Mouse (Mus musculus) adrenal gland, postnatal 25 days (tissue): ENCODE data around the gene 2010111I01Rik. TPM values are rescaled to one million over a fixed set of nuclear protein-coding genes. Genes with fewer than 3 reads are reported as not detected.
"Not testable (repeated sequence)": the region's sequence is repeated elsewhere in the genome, so short reads cannot be mapped to it uniquely, and the experiment has no call there.

Experiments used
- DNase-seq: peaks from one replicate; pipeline ENCODE4 v3.0.0; 2021; ENCODE audit warnings: mixed read lengths
- total RNA-seq: library from RNA; stranded (reverse); gene quantifications from 2 replicates; pipeline ENCODE4 v1.2.3, GENCODE M21; 2021

The 2010111I01Rik gene
- total RNA-seq, 1 experiment from 2014 or later: 153 TPM

DNA sequence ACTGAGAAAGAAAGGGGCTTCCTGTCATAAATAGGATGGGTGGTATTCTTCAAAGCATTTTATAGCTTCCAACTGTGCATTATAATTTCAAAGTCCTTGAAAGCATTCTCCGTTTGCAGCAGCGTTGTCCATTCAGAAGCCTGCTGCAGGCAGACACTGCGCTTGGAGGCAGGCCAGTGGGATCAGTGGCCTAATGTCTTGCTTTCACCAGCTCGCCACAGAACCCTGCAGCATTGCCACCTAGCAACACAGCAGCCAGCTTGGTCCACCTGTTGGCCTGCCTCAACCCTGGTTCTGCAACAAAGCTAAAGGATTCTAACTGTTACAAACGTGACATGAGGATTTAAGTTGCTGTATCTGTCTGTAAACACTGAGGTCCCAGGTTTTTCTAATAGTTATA is 325.0 kb downstream of the 2010111I01Rik start:
- peak; percentile 48 for DNase-seq

GRCm38 (mm10) chr13:63290126-63290525 is 325.4 kb downstream of the 2010111I01Rik start:
- DNase-seq: no peak

- no peak for DNase-seq
Measured at GRCm38 (mm10) chr13:63291016-63291415, 326.3 kb downstream of the 2010111I01Rik start.

GRCm38 (mm10) chr13:63293647-63294046 is 329.0 kb downstream of the 2010111I01Rik start:
- no peak for DNase-seq

- DNase-seq: peak; percentile 50
Measured at GRCm38 (mm10) chr13:63294359-63295193, 329.9 kb downstream of the 2010111I01Rik start.

DNA sequence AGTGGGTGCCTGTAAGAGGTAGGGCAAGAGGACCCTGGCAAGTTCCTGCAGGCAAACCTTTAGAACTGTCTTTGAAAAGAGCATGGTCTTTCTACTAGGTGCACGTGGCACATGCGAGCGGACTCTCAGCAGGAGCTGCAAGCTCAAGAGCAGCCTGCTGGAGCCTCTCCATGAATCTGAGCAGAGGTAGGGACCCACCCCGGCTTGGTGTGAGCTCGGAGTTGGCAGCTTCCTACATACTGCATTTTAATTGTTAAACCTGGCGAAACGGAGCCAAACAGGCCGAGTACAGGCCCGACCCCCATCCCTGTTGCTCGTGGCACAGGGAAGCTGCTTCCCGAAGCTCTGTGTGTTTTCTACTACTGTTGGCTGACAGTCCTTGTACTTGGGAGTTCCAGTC is 331.6 kb downstream of the 2010111I01Rik start:
- DNase-seq: no peak

DNA sequence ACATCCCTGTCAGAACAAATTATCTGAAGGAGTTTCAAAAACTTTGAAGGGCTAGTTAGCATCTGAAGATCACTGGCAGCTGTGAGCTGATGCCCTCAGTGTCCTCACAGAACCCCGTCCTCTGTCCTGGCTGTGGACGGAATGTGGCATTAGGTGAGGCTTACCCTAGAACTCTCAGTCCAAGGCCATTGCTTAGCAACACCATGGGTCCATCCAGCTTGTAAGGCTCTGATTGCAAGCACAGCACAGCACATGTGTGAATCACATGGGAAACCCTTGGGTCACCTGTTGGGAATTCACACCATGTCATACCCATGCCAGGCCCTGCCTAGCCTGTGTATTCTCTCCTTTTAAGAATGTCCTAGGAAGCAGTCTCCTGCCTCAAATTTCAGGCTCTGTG is 332.3 kb downstream of the 2010111I01Rik start:
- DNase-seq: no peak

DNA sequence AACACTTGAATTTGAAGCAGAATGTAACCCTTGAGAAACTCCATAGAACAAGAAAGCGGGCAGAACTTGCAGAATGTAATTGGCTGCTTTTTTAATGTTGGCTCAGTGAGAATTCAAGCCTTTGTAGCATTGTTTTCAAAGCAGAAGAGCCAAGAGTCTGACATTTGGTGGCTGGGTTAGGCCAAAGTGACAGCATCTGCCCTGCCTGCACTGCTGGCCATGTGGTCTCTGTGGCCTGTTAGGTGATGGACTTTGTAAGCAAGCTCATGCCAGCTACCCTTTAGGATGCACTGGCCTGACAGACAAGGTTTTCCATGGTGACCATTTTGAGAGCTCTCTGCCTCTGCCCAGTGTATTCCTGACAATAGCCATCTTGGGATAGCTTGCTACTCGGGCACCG is 333.2 kb downstream of the 2010111I01Rik start:
- DNase-seq: no peak

GRCm38 (mm10) chr13:63298931-63299330 is 334.2 kb downstream of the 2010111I01Rik start:
- no peak for DNase-seq

DNA sequence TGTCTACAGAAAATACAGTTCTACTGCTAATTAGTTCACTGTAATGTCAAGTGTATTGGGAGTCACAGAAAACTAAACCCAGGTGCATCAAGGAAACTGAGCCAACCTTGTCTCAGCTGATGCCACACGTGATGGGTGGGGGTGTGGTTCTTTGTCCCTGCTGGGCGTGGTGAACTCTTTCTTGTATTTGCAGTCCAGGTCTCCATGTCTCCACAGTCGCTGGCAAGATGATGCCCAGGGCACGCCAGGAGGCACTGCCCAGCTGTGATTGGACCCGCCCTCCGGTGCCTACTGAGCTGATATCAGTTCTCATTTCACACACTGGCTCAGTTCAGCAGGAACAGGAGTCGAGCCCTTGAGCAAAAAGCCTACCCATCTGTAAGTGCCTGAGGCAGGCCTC is 336.2 kb downstream of the 2010111I01Rik start:
- no peak for DNase-seq

GRCm38 (mm10) chr13:63301764-63302209 is 337.1 kb downstream of the 2010111I01Rik start:
- no peak for DNase-seq

DNA sequence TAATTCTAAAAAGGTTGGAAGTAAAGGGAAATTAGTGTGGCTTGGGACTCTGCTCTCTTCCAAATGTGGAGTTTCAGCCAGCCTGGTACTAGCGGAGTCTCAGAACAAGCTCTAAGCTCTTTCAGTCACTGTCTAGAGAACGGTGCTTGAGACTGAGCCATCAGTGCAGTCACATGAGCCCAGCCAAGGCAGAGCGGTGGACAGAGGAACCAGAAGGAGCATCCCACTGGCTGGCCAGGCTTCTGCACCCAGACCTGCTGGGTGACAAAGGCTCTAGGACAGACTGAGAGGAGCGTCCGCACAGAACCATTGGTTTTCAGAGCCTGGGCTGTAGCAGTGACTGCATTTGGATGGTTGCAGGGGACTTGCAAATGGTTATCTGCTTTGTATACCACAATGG is 337.7 kb downstream of the 2010111I01Rik start:
- no peak for DNase-seq

- DNase-seq: no peak
Measured at GRCm38 (mm10) chr13:63304124-63304792, 339.6 kb downstream of the 2010111I01Rik start.

DNA sequence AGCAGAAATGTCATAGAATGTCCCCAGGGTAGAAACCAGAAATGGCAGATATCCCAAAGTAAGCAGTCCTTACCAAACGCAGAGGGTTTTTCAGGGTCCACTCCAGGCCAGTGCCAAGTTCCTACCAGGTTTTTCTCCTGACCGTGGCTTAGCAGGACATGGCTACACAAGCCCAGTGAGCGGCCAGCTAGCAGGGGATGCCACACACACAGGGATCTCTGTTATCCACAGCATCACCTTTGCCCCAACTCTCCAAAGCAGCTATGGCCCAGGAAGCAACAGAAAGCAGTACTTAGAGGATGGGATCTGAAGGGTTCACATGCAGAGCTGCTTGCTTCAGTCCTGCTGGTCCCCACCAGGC is 340.1 kb downstream of the 2010111I01Rik start:
- DNase-seq: no peak

DNA sequence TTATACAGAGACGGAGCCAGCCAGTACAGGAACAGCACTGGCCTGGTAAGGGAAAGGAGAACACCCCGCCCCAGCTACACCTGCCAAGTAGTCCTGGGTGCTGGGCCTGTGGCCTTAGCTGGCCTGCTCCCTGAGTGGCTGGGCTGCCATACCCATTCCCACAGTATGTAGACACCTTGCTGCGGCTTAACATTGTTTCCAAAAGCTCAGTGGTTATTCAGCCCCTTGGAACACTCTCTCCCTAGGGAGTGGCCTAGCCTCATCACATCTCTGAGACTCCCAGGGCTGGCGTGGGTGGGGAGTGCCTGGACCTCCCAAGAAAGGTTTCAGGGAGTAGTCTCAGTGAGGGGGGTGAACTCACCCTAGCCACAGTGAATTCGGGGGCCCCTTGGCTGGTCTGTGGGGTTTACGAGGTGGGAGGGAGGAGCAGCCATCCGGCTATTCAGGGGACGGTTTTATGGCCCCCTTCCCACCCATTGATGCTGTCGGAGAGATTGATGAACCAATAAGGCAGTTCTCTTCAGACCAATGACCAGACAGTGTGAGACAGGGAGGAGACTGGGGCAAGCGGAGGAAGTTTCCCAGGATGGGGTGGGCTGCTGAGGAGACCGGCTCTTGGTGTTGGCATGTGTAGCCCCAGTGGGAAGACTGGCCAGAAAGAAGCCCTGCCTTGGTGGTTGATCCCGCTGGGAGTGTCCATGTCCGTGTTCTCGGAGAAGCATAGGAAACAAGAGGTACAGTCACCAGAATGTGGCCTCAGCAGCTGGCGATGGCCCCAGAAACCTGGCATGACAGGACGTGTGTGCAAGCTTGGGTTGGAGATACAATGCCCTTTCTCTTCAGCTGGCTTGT is 340.7 kb downstream of the 2010111I01Rik start:
- no peak for DNase-seq

- no peak for DNase-seq
Measured at GRCm38 (mm10) chr13:63306768-63307167, 342.1 kb downstream of the 2010111I01Rik start.

GRCm38 (mm10) chr13:63309563-63309962 is 344.9 kb downstream of the 2010111I01Rik start:
- DNase-seq: no peak

DNA sequence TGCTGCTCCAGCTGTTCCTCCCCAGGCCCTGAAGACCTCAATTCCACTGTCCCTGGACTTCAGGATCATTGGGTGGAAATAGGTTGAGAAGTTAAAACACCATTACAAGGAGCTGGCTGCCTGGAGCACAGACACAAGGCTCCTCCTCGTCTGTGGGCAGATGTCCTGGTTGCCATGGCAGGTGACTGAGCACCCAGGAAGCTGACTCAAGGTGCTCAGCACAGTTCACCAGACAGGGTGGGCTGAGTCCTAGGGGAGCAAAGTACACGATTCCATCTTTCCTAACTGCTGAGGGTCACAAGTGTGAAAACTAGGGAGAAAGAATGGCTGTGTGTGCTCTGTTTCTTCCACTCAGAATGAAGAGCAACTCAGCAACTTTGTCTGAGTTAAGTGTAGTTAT is 346.5 kb downstream of the 2010111I01Rik start:
- no peak for DNase-seq

DNA sequence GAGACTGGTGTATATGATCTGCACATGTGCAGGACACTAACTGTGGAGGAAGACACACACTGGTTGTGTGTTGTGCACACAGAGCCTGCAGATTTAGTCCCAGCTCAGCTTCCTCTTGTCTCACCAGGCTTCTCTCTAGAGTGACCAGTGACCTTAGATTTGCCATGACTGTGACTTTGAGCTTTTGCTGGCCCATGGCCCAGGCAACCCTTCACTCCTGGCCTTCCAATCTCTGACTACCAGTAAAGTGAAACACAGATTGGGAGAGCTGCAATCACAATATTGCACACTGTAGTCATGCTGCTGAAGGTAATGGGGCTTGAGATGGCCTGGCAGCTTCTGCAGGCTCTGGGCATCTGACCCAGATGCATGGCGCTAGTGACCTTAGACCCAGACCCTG is 348.6 kb downstream of the 2010111I01Rik start:
- DNase-seq: peak; percentile 53

GRCm38 (mm10) chr13:63313748-63314607 is 349.3 kb downstream of the 2010111I01Rik start:
- no peak for DNase-seq

- DNase-seq: no peak
Measured at GRCm38 (mm10) chr13:63314608-63314920, 349.9 kb downstream of the 2010111I01Rik start.

DNA sequence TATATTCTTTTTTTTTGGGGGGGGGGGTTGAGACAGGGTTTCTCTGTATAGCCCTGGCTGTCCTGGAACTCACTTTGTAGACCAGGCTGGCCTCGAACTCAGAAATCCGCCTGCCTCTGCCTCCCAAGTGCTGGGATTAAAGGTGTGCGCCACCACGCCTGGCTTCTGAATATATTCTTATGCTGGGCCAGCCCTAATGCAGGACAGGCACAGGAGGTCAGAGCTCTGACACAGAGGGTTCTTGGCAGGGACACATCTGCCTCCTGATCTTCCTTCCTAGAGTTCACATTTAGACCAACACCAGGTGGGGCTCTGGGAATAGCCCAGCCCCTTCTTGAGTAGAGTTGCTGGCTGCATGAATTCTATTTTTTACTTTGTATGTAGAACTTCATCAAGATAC is 350.4 kb downstream of the 2010111I01Rik start:
- not testable (repeated sequence) for DNase-seq
